Mouse (Mus musculus) embryonic facial prominence, embryonic 15.5 days (tissue): ENCODE measurements around the gene Leo1. TPM values are rescaled to one million over a fixed set of nuclear protein-coding genes. Genes with fewer than 3 reads are reported as not detected.

Experiments used
- ATAC-seq: fragments of 200-750 bp; cut with Nextera tagmentation; 2 replicates; pipeline ENCODE4 v1.8.0; 2017; ENCODE audit warnings: low read depth, moderate TSS enrichment; ENCODE audit not compliant: insufficient number of reproducible peaks, low FRiP score, low TSS enrichment
- H3K27ac ChIP-seq: fragments of 300-500 bp; sonication (generic); replicated peaks from 2 replicates; pipeline ENCODE4 v1.5.1; 2015; ENCODE audit warnings: mild to moderate bottlenecking, inconsistent platforms
- H3K27me3 ChIP-seq: fragments of 300-500 bp; sonication (generic); 2 replicates; pipeline ENCODE4 v1.6.1; 2015; ENCODE audit warnings: inconsistent platforms
- H3K36me3 ChIP-seq: fragments of 300-500 bp; sonication (generic); 2 replicates; pipeline ENCODE4 v1.6.1; 2015; ENCODE audit warnings: mild to moderate bottlenecking, inconsistent platforms
- H3K4me1 ChIP-seq: fragments of 300-500 bp; sonication (generic); 2 replicates; pipeline ENCODE4 v1.6.1; 2015; ENCODE audit warnings: inconsistent platforms
- H3K4me2 ChIP-seq: fragments of 300-500 bp; sonication (generic); replicated peaks from 2 replicates; pipeline ENCODE4 v1.6.1; 2015; ENCODE audit warnings: mild to moderate bottlenecking, inconsistent platforms
- H3K4me3 ChIP-seq: fragments of 300-500 bp; sonication (generic); replicated peaks from 2 replicates; pipeline ENCODE4 v1.5.1; 2015; ENCODE audit warnings: mild to moderate bottlenecking, inconsistent platforms
- H3K9ac ChIP-seq: fragments of 300-500 bp; sonication (generic); 2 replicates; pipeline ENCODE4 v1.6.1; 2015; ENCODE audit warnings: inconsistent platforms
- H3K9me3 ChIP-seq: fragments of 300-500 bp; sonication (generic); replicated peaks from 2 replicates; pipeline ENCODE4 v1.6.1; 2016; ENCODE audit warnings: inconsistent platforms
- WGBS: fragments of 180-500 bp; shearing (Covaris S2); methylation state at CpG from one replicate; pipeline ENCODE4 v1.1.7; 2015; 5-methylcytosine and 5-hydroxymethylcytosine counted together
- polyA plus RNA-seq: library from polyadenylated mRNA; unstranded; fragments of >200 nt; fragmentation: Nextera tagmentation; extraction: Ambion mirVana; gene quantifications from 2 replicates; pipeline ENCODE4 v1.2.1, GENCODE M21; 2015

The Leo1 gene
- polyA plus RNA-seq, 1 experiment from 2014 or later, result 41.5 TPM

GRCm38 (mm10) chr9:75409031-75409851, 32.1 kb upstream of the Leo1 start:
- Histone ChIP-seq H3K9ac (peak overlapping the region; percentile 75), H3K4me2 (peak overlapping the region; percentile 66), H3K4me3 (peak overlapping the region; percentile 85), H3K27ac (peak overlapping the region; percentile 98), H3K4me1 (peaks cover 23% of the 10 kb centered on the region; the same call in 1 of the 2 replicates), H3K27me3 (no peaks in the 10 kb centered on the region), H3K36me3 (no peaks in the 10 kb centered on the region), H3K9me3 (no peaks in the 10 kb centered on the region)
- WGBS, result under 1% methylated on average over 89 of the region's 90 CpGs
- ATAC-seq, result peak; percentile 87

GRCm38 (mm10) chr9:75409852-75410378, 31.4 kb upstream of the Leo1 start, which contains the start of gene Mapk6:
TSS of gene Mapk6 (minus strand) at chr9:75410005.
- no peaks in the 10 kb centered on the region for H3K9me3 ChIP-seq
- H3K4me2 ChIP-seq, result peak within 1 kb of the TSS; percentile 66
- peak within 1 kb of the TSS; percentile 85 for H3K4me3 ChIP-seq
- under 1% methylated on average over 55 of the region's 58 CpGs for WGBS
- H3K27me3 ChIP-seq, result no peaks in the 10 kb centered on the region
- peak within 1 kb of the TSS; percentile 98 for H3K27ac ChIP-seq
- peak within 1 kb of the TSS; percentile 75 for H3K9ac ChIP-seq
- peak; percentile 92 for ATAC-seq
- H3K36me3 ChIP-seq, result no peaks in the 10 kb centered on the region
- peaks cover 23% of the 10 kb centered on the region; the same call in 1 of the 2 replicates for H3K4me1 ChIP-seq

- no peak for ATAC-seq
- Histone ChIP-seq H3K4me3 (no peak overlapping the region), H3K9me3 (no peaks in the 10 kb centered on the region), H3K27ac (peak overlapping the region; percentile 98; the same call in 1 of the 2 replicates), H3K9ac (no peak overlapping the region), H3K4me2 (no peak overlapping the region), H3K27me3 (no peaks in the 10 kb centered on the region), H3K36me3 (no peaks in the 10 kb centered on the region), H3K4me1 (peaks cover 21% of the 10 kb centered on the region; the same call in 1 of the 2 replicates)
- WGBS, result 62% methylated on average over 6 of the region's 6 CpGs
Measured at GRCm38 (mm10) chr9:75410868-75411487, 30.3 kb upstream of the Leo1 start.

- H3K4me1 ChIP-seq, result peaks cover 19% of the 10 kb centered on the region; the same call in 1 of the 2 replicates
- no peaks in the 10 kb centered on the region for H3K36me3 ChIP-seq
- WGBS, result 75% methylated on average over 9 of the region's 9 CpGs
- H3K4me2 ChIP-seq, result no peak overlapping the region
- ATAC-seq, result no peak
- no peak overlapping the region for H3K4me3 ChIP-seq
- H3K9me3 ChIP-seq, result no peaks in the 10 kb centered on the region
- H3K9ac ChIP-seq, result no peak overlapping the region
- H3K27ac ChIP-seq, result no peak overlapping the region
- no peaks in the 10 kb centered on the region for H3K27me3 ChIP-seq
Measured at GRCm38 (mm10) chr9:75411584-75411983, 29.7 kb upstream of the Leo1 start.

GRCm38 (mm10) chr9:75413206-75413605, 28.1 kb upstream of the Leo1 start:
- Histone ChIP-seq H3K9me3 (no peaks in the 10 kb centered on the region), H3K4me3 (no peak overlapping the region), H3K4me2 (no peak overlapping the region), H3K27ac (no peak overlapping the region), H3K9ac (no peak overlapping the region), H3K27me3 (no peaks in the 10 kb centered on the region), H3K36me3 (no peaks in the 10 kb centered on the region), H3K4me1 (peaks cover 13% of the 10 kb centered on the region; the same call in 1 of the 2 replicates)
- no peak for ATAC-seq
- WGBS, result 77% methylated on average over 5 of the region's 5 CpGs

GRCm38 (mm10) chr9:75414204-75414603, 27.1 kb upstream of the Leo1 start:
- ATAC-seq, result no peak
- WGBS, result 34% methylated on average over 5 of the region's 5 CpGs
- Histone ChIP-seq H3K4me1 (peaks cover 13% of the 10 kb centered on the region; the same call in 1 of the 2 replicates), H3K27ac (no peak overlapping the region), H3K27me3 (no peaks in the 10 kb centered on the region), H3K4me3 (no peak overlapping the region), H3K4me2 (no peak overlapping the region), H3K9ac (no peak overlapping the region), H3K9me3 (no peaks in the 10 kb centered on the region), H3K36me3 (no peaks in the 10 kb centered on the region)

- WGBS, result 88% methylated on average over 3 of the region's 3 CpGs
Measured at GRCm38 (mm10) chr9:75422251-75422691, 19.1 kb upstream of the Leo1 start.

GRCm38 (mm10) chr9:75423683-75424082, 17.6 kb upstream of the Leo1 start:
- H3K4me3 ChIP-seq, result no peak overlapping the region
- H3K27ac ChIP-seq, result no peak overlapping the region
- no peaks in the 10 kb centered on the region for H3K36me3 ChIP-seq
- no peak overlapping the region for H3K4me2 ChIP-seq
- ATAC-seq, result no peak
- no peaks in the 10 kb centered on the region for H3K27me3 ChIP-seq
- no peak overlapping the region for H3K9ac ChIP-seq
- H3K4me1 ChIP-seq, result no peaks in the 10 kb centered on the region
- WGBS, result 64% methylated on average over 5 of the region's 5 CpGs
- H3K9me3 ChIP-seq, result no peaks in the 10 kb centered on the region

More at GRCm38 (mm10) chr9:75422251-75422691, 19.1 kb upstream of the Leo1 start:
- Histone ChIP-seq H3K9me3 (no peaks in the 10 kb centered on the region), H3K36me3 (no peaks in the 10 kb centered on the region), H3K27ac (no peak overlapping the region), H3K27me3 (no peaks in the 10 kb centered on the region), H3K4me2 (no peak overlapping the region), H3K4me1 (no peaks in the 10 kb centered on the region), H3K9ac (no peak overlapping the region), H3K4me3 (no peak overlapping the region)
- ATAC-seq, result no peak

GRCm38 (mm10) chr9:75424358-75425150, 16.8 kb upstream of the Leo1 start:
- Histone ChIP-seq H3K27me3 (no peaks in the 10 kb centered on the region), H3K9me3 (no peaks in the 10 kb centered on the region), H3K4me1 (no peaks in the 10 kb centered on the region), H3K4me3 (no peak overlapping the region), H3K36me3 (no peaks in the 10 kb centered on the region), H3K4me2 (no peak overlapping the region), H3K9ac (no peak overlapping the region), H3K27ac (no peak overlapping the region)
- no peak for ATAC-seq
- WGBS, result 65% methylated on average over 6 of the region's 6 CpGs

- 82% methylated on average over 7 of the region's 7 CpGs for WGBS
- ATAC-seq, result no peak
- no peaks in the 10 kb centered on the region for H3K9me3 ChIP-seq
- peaks cover 4% of the 10 kb centered on the region; the same call in 1 of the 2 replicates for H3K4me1 ChIP-seq
- no peaks in the 10 kb centered on the region for H3K27me3 ChIP-seq
- H3K27ac ChIP-seq, result no peak overlapping the region
- no peak overlapping the region for H3K9ac ChIP-seq
- no peak overlapping the region for H3K4me2 ChIP-seq
- H3K4me3 ChIP-seq, result no peak overlapping the region
- no peaks in the 10 kb centered on the region for H3K36me3 ChIP-seq
Measured at GRCm38 (mm10) chr9:75425796-75426391, 15.4 kb upstream of the Leo1 start.
